Mouse (Mus musculus): ENCODE measurements around the gene Lgalsl.

The Lgalsl gene

DNA sequence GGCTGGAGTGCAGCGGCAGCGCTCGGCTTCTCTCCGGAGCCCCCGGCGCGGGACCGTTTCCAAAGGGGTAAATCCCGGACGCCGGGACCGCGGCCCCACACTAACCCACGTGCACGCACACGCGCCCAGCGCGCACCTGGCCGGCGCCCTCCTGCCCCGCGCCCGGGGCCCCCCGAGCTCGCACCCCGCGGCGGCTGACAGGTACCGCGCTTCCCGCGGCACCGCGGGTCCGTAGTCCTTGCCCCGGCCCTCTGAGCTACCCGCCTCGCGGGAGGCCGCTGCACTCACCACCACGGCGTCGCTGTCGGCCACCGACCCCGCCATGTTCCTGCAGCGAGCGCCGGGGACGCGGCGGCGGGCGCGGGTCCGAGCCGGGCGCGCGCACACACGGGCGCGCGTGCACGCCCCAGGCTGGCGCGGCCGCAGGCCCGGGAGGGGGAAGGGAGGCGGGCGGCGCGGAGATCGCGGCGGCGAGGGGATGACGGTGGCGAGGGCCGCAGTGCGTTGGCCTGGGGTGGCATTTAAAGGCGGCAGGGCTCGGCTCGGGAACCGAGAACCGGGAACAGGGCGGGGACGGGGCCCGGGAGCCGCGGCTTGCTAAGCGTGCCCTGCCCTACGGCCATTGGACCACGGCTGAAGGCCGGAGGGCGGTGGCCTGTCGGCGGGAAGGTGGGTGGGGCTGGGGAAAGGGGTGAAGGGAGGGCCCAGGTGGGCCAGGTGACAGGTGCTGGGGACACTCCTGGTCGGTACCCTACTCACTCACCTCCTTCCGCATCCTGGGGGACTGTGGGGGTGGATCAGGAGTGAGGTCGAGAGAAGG lies at the start of gene Lgalsl:
Gene Lgalsl (minus strand): TSS at position 371 of the 820 bp plus-strand sequence.
- DNase-seq = peak; percentile 80

DNA sequence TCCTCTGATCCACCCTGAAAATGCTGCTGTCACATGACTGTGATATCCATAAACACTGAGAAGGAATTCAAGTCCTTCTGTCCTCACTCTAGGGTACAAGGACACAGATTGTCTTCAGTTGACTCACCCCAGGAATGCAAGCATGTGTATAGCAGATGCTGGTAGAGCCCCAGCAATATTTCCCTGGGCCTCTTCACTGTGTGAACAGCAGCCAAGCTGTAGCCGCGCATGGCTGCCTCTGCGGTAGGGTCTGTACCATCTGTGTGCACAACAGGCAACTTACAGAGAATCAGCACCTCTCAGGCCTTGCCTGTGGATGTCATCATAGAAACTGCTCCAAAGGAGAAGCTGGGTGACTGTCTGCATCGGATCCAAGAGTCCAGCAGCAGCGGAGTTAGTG lies 47.8 kb upstream of the Lgalsl start:
- no peak for DNase-seq

DNA sequence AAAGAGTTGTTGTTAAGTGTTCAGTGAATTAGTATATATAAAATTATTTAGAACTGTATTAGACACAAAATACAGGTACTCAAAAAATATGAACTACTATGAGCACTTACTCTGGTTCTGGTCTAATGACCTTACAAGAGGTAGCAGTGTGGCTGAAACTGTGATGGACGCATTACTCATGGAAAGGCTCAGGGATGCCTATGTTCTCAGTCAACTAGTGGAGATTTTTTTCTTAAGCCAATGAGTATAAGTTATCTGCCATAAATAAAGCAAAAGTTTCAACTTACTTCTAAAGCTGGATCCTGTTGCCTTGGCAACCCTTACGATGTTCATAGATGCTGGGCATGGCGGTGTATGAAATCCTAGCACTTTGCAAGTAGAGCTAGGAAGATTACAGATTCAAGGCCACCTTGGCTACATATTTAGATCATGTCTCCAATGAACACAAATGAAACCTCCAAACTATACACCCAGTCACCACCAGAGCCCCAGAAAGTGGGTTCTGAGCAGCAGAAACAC lies 46.8 kb upstream of the Lgalsl start:
- no peak for DNase-seq

DNA sequence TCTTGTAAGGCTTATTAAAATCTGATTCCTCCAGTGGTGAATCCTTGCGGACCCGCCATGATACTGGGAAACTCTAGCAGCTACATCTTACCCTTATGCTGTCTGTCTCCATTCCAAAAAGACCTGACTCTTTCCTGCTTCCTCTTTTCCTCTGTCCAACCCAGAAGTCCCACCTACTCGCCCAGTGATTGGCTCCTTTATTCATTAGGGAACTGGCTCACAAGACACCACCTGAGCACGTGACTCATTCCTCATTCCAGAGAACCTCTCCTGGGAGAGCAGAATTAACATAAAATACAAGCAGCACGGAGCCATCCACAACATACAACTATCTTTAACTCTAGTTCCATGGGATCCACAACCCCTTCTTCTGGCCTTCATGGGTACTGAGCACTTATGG lies 42.5 kb upstream of the Lgalsl start:
- DNase-seq = no peak

DNA sequence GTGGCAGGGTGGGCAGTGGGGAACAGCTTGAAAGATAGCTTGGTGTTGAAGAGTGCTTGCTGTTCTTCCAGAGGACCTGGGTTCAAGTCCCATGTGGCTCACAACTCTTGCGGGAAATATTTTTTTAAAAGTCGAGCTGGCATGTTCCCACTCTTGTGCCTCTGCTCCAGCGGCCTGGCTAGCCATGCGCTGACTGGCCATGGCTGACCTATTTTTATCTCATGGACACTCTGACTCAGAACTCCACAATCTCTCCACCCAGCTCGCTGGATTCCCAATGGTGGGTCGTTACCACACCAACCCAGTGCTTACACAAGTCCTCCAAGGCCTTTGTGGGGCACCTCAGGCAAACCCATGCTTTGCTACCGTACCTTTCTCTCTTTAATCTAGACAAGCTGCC lies 42.1 kb upstream of the Lgalsl start:
- DNase-seq = no peak

DNA sequence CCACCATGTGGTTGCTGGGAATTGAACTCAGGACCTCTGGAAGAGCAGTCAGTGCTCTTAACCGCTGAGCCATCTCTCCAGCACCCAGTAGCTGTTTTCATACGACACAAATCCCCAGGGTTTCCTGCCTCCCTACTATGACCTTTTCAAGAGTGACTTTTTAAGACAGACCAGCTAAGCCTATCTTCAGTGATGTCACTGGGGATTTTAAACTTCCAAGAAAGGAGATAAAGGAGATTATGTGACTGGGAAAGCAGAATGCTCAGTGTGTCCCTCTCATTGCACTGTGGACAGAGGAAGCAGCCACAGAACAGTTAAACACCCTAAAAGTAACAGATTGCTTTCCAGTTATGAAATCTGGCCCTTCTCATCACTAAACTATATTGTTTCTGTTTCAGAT lies 41.6 kb upstream of the Lgalsl start:
- DNase-seq = no peak

DNA sequence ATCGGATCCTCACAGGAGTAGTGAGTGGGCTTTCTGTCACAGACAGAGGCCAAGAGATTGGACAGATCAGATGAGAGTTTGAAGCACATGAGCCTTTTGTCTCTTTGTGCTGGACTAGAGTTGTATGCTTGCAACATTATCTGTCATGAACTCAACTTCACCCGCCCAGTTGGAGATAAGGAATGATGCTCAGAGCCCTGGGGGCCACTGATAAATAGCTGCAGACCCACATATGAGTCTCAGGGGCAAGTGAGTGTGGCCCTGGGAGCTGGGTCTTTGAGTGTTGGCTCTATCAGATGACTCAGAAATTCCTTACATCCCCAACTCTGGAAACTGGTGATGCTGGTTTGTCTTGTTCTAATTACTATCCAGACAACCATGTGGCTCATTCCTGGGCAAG lies 39.1 kb upstream of the Lgalsl start:
- no peak for DNase-seq

DNA sequence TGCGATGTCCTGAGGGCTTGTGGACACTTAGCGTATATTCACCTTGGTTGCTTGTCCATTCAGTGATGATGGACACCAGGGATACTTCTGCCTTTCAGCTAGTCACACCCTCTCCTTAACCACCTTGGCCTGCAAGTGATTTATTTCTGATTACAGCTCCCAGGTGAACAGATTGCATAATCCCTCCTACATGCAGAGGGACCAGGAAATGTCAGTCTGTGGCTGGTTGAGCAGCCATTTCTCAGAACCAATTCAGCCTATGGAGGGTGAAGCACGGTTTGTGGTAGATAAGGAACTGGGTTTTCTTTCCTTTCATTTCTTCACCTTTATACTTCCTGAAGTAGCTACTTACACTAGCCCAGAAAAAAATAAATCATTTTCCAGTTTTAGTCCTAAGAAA lies 34.6 kb upstream of the Lgalsl start:
- DNase-seq = no peak

DNA sequence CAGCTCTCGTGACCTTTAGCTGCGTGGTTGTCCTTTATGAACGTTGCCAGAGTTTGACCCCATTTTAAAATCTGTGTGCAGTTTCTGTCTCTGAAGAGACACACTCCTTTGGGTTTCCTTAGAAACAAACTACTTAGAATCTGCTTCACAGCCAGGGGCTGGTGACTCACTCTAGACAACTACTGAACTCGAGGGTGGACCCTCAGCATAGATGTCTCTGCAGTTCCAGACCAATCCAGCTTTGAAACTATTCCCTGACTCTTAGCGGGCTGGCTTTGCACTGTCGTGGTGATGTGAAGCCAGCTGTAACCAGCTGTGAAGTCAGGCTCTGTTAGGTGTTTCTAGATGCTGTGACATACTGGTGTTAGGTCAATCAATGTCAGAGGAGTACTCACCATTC lies 33.8 kb upstream of the Lgalsl start:
- peak; percentile 37 for DNase-seq

DNA sequence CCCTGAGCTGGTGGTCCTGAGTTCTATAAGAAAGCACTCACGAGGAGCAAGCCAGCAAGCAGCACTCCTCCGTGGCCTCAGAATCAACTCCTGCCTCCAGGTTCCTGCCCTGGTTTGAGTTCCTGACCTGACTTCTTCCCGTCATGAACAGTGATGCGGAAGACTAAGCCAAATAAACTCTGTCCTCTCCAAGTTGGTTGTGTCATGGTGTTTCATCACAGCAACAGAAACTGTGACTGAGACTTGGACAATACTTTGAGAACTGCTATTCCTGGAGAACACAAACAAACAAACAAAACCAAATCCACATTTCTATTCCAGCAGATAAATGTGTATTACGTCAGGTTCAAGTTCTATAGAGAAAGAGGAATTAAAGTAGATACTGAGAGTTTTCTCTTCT lies 31.2 kb upstream of the Lgalsl start:
- DNase-seq = no peak

DNA sequence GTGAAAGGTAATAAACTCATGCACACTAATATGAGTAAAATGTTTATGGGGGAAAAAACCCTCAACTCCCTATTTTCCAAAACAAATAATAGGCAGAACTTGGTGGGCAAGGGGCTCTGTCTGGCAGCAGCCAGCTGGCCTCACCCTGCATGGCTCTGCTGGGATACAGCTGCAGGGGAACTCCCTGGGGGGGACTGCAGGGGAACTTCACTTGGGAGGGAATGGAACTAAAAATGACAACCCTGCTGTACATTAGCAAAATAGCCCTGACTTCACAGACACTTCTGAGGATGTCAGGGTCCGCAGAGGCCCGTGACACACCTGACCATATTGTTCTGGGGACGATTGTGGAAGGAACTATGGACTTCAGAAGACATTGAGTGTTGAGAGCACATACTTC lies 29.5 kb upstream of the Lgalsl start:
- DNase-seq = no peak

DNA sequence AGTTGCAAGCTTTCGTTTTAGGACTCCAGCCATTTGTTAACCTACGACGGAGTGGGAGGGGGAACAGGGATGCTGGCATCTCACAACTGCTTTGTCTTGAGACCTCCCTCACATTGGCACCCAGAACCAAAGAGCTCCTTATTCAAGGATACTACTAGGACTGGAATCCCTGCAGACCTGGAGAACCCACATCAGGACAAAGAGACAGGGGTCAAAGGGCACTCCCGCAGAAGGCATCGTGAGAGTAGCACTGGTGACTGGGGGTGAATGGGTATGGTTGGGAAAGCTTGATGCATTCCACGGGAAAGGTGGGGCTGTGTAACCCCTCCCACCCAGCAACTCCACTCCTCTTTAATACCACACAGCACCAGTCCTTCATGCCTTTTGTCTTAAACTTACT lies 29.0 kb upstream of the Lgalsl start:
- DNase-seq = peak; percentile 43

DNA sequence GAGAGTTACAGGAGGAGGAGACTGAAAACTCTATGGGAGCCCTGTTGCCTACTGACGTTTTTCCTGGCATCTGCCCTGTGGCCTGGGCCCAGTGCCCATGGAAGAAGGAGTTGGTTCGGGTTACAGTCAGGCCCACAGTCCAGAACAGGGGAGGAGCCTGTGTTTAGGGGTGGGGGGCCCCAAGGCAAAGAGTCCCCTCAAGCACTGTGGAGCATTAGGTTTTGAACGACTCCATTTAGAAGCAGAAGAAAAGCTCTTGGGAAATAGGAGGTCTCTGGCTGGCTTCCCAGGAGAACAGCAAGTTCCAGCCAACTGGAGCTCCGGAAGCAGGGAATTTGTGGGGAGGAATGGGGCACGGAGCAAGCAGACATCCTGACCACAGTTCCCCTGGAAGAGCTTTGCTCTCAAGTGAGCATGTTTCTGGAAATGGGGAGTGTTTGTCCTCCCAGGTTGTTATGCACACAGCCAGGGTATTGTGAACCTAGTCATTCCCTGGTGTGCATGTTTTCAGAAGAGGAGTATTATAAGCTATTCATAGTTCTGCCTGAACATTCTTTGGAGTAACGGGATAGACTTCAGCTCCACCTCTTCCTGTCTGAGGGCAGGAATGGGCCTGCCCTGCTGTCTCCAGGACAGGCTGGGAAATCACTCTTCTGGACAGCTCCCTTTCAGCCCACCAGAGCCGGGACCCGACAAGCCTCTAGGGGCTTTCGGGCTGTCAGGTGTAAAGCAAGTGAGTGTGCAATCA lies 28.2 kb upstream of the Lgalsl start:
- DNase-seq = peak; percentile 95

DNA sequence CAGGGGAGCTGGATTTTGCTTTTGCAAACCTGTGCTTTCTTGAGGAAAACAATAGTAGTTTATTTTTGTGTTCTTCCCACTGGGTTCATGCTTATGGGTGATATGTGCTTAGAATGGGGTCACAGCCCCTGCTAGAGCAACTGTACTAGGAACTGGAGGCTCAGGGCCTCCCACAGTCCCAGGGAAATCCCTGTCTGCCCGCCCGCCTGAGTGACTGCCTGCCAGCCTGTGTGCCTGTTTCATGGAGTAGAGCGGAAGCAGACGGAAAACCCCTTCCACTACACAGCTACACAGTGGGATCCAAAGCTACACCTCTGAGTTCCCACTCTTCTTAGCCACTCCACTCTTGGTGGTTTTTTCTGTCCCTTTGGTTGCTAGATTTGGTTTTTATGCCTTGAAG lies 27.1 kb upstream of the Lgalsl start:
- no peak for DNase-seq

DNA sequence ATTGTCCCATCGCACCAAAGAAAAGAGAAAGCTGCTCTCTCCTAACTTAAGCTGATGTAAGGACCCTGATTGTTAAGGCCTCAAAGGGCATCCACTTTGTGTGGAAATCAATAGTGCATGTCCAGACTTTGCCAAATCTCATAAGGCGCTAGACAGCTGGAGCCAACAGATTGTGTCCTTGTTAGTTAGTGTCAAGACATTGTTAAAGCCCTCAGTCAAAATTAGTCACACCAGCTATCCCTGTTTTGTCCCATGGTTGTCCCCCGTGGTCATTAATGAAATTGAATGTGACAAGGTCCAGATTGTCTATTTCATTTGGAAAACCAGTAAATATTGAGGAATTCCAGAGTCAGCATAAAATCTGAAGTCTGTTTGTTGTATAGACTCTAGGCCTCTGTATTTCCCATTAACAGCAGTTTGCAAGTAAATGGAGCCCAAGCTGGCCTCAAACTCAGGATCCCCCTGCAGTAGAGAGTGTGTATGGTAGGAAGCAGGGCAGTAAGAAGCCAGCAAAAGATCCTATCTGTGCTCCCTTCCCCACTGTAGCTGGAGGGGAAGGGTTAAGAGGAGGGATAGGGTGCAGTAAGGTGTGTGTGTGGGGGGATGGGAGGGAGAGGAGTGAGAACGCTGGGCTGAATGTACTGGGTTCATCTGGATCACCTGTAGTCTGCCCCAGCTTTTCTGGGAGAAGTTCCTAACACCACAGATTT lies 23.3 kb upstream of the Lgalsl start:
- DNase-seq = no peak

DNA sequence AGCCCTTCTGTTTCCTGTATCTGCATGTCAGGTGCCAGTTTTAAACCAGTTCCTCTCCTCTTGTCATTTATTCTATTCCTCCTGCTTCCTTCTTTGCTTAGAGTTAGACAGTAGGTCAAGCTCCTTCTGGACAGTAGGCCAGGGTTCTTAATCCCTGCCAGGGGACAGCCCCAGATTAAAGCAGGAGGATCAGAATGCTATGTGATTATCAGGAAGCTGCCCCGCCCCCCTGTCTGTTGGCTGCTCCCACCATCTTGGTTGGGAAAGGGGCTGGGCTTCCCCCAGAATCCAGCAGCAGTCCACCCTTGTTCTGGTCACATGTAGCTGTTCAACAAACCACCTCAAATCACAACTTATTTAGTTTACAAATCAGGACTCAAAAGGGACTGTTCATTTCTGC lies 19.3 kb upstream of the Lgalsl start:
- peak; percentile 40 for DNase-seq

DNA sequence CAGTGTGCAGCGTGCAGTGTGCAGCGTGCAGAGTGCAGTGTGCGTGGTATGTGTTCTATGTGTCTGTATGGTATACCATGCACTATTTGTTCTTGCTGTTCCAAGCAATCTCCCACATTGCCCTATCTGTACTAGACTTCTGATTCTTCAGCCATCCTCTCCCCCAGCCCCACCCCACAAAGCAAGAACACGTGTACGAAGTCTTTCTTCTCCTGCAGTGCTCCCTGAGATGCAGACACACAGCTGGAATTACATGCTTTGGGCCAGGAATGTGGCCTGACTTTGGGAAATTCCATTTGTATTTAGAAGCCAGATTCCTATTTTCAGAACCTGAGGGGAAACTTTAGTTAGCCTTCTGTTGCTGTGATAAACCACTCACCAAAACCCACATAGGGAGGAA lies 18.5 kb upstream of the Lgalsl start:
- DNase-seq = no peak

DNA sequence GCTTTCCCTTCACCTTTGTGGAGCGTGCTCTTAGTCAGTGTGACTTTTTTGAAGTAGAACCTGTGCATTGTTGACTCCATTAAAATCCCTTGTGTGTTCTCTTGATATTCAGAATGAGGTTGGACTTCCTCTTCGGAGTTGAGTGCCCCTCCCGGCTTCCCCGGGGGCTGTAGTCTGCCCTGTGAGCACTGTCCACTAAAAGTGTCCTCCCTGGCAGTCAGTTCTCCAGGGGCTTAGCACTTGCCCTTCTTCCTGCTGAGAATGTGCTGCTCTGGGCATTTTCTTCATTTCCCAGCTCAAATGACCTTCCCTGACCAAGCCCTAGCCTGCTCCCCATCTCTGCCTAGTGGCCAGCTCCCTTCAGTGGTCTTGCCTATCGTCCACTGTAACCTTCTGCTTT lies 6.5 kb upstream of the Lgalsl start:
- DNase-seq = no peak

DNA sequence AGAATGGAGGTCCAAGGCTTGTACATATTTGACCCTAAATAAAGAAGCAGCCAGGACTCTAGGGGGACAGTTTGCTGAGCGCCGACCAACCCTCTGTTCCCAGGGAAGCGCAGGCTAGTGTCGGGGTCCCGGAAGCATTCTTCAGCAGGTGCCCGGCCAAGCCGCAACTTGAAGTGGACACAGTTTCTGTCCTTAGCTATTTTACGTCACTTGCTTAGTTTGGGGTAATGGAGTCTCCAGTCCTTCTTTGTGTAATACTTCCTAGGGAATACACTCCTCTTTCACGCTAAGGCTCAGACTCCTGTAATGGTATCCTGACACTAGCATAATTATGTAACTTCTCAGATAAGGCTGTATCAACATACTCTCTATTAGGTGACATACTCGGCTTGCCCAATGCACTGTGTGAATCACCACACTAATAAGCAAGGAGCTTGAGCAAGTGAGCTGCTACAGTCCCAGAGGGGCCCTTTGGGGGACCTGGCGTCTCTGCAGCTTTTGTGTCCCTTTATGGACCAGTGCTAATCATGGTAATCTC lies 813 bp upstream of the Lgalsl start:
- DNase-seq = peak; percentile 38

DNA sequence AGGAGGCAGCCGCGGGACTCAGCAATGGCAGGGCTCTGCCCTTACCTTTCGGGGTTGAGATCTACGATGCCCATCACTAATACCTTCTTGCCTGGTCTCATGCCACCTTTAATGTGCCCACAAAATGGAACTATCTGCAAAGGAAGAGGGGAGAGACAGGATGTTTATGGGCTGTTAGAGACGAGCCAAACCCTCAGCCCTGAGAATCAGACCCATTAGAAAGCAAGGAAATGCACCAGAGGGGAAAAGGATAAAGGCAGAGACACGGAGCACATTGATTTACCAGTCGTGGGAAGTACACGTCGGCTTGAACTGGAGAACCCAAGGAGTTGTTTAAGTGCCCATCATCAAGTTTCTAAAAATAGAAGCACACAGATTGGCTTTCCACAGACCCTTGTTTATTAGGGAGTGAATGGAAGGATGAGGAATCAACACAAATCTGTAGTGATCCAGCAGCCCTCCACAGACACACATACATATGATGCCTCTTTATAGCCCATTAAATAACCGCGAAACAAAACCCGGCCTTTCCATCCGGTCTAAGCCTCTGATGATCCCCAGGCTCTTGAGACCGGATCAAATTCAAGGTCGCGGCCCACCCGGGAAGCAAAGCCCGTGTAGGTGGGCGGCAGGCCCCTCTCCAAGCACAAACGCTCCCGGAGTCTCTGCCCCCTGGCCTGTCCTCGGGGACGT lies 717 bp downstream of the Lgalsl start:
- peak; percentile 23 for DNase-seq

DNA sequence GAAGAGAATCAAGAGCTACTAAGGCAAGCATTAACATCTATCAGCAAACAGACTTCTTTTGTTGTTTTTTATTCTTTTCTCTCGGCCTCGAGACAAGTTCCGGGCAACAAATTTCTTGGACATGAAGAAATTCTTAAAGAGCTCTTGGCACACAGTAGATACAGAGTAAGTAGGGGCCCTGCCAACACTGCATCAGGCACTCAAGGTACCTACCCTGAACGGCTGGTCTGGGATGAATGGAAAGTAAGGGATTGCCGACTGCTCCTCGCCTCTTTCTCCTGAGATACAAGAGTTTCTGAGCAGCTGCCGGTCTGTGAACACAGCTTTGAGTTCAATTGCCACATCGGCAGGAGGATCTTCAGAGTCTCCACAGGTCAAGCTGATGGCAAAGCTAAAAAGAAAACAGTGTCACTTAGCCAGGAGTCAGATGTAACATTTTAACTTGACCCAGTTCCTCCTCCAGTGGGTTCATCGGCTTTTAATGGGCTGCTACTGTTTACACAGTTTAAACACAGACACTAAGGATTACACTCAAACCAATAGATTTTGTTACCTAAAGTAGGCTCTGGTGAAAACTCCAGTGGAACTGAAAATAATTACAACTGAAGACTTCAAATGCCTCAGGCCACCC lies 1.7 kb downstream of the Lgalsl start:
- peak; percentile 7 for DNase-seq

DNA sequence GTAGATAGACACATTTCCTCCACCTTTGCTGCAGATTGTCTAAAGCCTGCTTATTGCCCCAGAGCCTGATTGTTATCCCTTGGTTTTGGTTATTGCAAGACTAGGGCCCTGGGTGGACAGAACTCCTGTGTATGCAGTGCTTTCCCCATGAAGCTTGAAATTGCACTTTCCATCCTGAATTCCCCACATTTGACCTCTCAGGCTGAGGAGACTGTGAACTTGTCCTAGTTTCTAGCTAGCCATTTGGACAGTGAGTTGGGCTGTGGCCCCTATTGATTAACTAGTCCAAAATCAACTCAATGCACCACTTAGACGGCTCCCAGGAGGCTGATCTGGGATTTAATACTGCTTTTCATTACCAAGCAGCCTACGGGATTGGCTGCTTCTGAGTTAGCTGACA lies 6.9 kb downstream of the Lgalsl start:
- DNase-seq = no peak

Data from lung, postnatal 10 days (tissue).